Mouse (Mus musculus) urinary bladder, adult 18-20 months (tissue): ENCODE data around the gene Gnas.

Experiments used
- DNase-seq, 2 experiments: peaks; one replicate each; pipeline ENCODE4 v3.0.0; 2022; ENCODE audit warnings: low spot score in 2 of 2, mixed read lengths in 2 of 2

The Gnas gene

GRCm38 (mm10) chr2:174359656-174360055, 75.5 kb downstream of the Gnas start:
- no peak for DNase-seq

GRCm38 (mm10) chr2:174366571-174366970, 82.5 kb downstream of the Gnas start:
- no peak for DNase-seq

- DNase-seq, result no peak
Measured at GRCm38 (mm10) chr2:174381021-174381420, 96.9 kb downstream of the Gnas start.

GRCm38 (mm10) chr2:174391936-174392335, 107.8 kb downstream of the Gnas start:
- no peak for DNase-seq

GRCm38 (mm10) chr2:174392554-174392953, 108.4 kb downstream of the Gnas start:
- no peak for DNase-seq

- DNase-seq, result no peak
Measured at GRCm38 (mm10) chr2:174393383-174393782, 109.3 kb downstream of the Gnas start.
